Mouse (Mus musculus) stomach, adult 2 months (tissue): ENCODE results near the gene Gm8229. TPM values are rescaled to one million over a fixed set of nuclear protein-coding genes. Genes with fewer than 3 reads are reported as not detected.

ENCODE experiments used
- polyA plus RNA-seq: library from polyadenylated mRNA; depleted of rRNA; stranded (reverse); fragments of >200 nt; gene quantifications from 2 replicates; pipeline ENCODE4 v1.2.3, GENCODE M21; 2012; rRNA removed

Gene Gm8229
- polyA plus RNA-seq, result not detected in 2 replicates

GRCm38 (mm10) chr14:44365057-44365456 is at the start of gene Gm8229:
TSS of gene Gm8229 (plus strand) at chr14:44365357.

GRCm38 (mm10) chr14:44338484-44338883 is 26.7 kb upstream of the Gm8229 start, which contains the start of gene Gm5930:
TSS of gene Gm5930 (minus strand) at chr14:44338584.

GRCm38 (mm10) chr14:44410588-44410987 is 45.4 kb downstream of the Gm8229 start, which contains the start of gene Gm3371:
TSS of gene Gm3371 (minus strand) at chr14:44410688.

Other genes starting within 250 kb of the Gm8229 start
- gene Gm3327, start 241.5 kb upstream of the Gm8229 start, polyA plus RNA-seq, result not detected in 2 replicates
- not detected in 2 replicates for gene Gm8212, start 167.7 kb upstream of the Gm8229 start, polyA plus RNA-seq
- not detected in 2 replicates for gene 4930503E14Rik, start 152.1 kb upstream of the Gm8229 start, polyA plus RNA-seq
- gene Gm8220, start 79.8 kb upstream of the Gm8229 start, polyA plus RNA-seq, result not detected in 2 replicates
- gene Gm5930, start 26.8 kb upstream of the Gm8229 start, polyA plus RNA-seq, result not detected in 2 replicates
- gene Gm3371, start 45.3 kb downstream of the Gm8229 start, polyA plus RNA-seq, result not detected in 2 replicates
- not detected in 2 replicates for gene Gm8232, start 68.3 kb downstream of the Gm8229 start, polyA plus RNA-seq
- gene BC061237, start 127.1 kb downstream of the Gm8229 start, polyA plus RNA-seq, result not detected in 2 replicates
- gene Gm17093, start 152.9 kb downstream of the Gm8229 start, polyA plus RNA-seq, result not detected in 2 replicates
- not detected in 2 replicates for gene Gm8247, start 217.8 kb downstream of the Gm8229 start, polyA plus RNA-seq